Mouse (Mus musculus): ENCODE data around the gene Rsf1. TPM values are rescaled to one million over a fixed set of nuclear protein-coding genes. Genes with fewer than 3 reads are reported as not detected.

Gene Rsf1
- polyA plus RNA-seq, 1 experiment from 2014 or later, result 19.5 TPM

DNA sequence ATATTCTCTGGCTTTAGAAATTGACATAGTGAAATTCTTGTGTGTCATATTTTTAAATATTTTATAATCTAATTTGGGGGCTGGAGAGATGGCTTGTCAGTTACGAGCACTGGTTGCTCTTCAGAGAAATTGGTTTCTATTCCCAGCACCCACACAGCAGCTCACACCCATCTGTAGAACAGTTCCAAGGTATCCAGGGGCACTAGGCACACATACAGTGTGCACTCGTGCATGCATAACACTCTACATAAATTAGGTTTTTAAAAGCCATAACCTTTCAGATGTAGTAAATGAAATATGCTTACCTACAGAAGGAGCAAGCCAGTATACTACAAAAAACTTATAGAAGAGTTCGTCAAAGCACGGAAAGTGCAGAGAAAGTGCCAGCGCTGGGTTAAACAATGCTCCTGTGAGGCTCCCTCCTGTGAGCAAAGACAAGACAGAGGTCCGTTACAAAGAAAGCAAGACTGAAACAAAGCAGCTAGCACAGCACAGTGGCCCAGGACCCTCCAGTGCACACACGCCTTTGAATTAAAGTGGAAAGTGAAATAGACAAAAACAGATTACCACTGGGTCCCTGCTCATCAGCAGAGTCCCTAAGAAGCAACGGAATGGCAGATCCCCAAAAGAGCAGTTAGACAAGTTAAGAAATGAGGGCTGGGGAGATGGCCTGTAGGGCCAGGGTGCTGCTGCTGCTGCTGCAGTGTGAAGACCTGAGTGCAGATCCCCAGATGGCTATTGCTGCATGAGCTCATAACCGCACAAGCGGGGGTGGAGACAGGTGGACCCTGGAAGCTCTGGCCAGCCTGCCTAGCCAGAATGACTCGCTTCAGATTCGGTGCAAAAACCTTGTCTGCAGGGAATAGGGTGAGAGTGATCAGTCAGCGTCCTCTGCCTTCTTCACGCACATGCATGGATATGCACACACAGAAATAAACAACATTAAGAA lies 149.3 kb downstream of the Rsf1 start:
- Histone ChIP-seq H3K27me3 (replicated peaks) (no peaks in the 10 kb centered on the region), H3K4me1 (no peaks in the 10 kb centered on the region), H3K9ac (no peak overlapping the region), H3K4me2 (no peak overlapping the region), H3K4me3 (replicated peaks) (no peak overlapping the region), H3K27ac (no peak overlapping the region), H3K9me3 (no peaks in the 10 kb centered on the region), H3K36me3 (no peaks in the 10 kb centered on the region; the same call in 1 of the 2 replicates)
- 74% methylated on average over 14 of the region's 14 CpGs for WGBS
- no peak for ATAC-seq (ENCODE audit: insufficient read depth, low FRiP score, low read depth)

DNA sequence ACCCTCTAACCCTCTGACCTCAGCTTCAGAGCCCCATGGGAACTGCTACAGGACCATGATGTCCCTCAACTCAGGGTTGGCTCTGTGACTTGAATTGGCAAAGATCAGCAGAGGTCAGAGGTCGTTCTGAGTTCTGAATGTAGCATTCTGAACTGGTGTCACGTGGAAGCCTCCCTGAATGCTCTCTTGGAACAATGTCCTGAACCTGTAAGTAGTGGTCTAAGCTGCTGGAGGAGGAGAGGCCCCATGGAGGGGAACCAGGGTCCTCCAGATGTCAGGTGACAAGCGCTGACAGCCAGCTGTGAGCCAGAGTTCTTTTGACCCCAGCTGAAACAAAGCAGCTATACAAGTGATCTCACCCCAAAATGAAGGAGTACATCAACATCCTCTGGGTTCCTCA lies 150.7 kb downstream of the Rsf1 start:
- ATAC-seq (ENCODE audit: insufficient read depth, low FRiP score, low read depth), result no peak
- 76% methylated on average over 3 of the region's 3 CpGs for WGBS
- Histone ChIP-seq H3K9ac (no peak overlapping the region), H3K27me3 (replicated peaks) (no peaks in the 10 kb centered on the region), H3K4me3 (replicated peaks) (no peak overlapping the region), H3K4me2 (no peak overlapping the region), H3K9me3 (no peaks in the 10 kb centered on the region), H3K4me1 (no peaks in the 10 kb centered on the region), H3K27ac (no peak overlapping the region), H3K36me3 (no peaks in the 10 kb centered on the region; the same call in 1 of the 2 replicates)

DNA sequence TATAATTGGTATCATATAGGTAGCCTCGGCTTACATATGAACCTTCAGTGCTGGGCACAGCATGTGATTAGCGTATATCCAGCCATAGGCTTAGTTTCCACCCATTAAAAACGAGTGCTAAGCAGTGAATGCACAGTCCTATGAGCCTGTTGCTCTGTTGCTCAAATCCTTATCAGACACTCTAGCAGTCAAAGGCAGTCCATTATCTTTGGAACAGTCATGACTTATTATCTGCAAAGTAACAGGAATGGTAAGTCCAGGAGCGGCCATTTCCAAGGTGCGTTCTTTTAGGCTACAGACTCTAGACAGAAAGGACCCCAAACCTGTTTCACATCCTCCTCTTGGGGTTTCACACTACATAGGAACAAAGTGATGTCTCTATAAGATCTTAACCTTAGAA lies 153.9 kb downstream of the Rsf1 start:
- ATAC-seq (ENCODE audit: insufficient read depth, low FRiP score, low read depth), result no peak
- Histone ChIP-seq H3K4me1 (no peaks in the 10 kb centered on the region), H3K36me3 (no peaks in the 10 kb centered on the region), H3K27me3 (replicated peaks) (no peaks in the 10 kb centered on the region), H3K4me3 (replicated peaks) (no peak overlapping the region), H3K27ac (no peak overlapping the region), H3K9ac (no peak overlapping the region), H3K9me3 (no peaks in the 10 kb centered on the region), H3K4me2 (no peak overlapping the region)
- WGBS, result 78% methylated on average over 5 of the region's 5 CpGs

DNA sequence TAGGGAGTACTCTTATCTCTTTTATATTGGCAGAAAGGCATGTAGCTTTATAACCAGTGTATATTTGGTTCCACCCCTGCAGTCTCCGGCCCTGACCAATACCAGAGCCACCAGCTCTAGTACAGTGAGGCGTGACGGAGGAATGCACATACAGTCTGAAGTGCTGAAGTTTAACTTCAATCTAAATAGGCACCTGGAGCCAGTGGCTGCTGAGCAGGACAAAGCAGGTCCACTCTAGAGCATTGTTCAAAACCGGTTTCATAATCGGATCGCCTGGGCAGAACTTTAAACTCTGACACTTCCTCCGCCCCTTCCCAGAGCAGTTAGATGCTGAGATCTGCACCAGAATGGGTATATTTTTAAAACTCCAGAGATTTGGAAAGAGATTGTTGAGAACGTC lies 155.3 kb downstream of the Rsf1 start:
- H3K9ac ChIP-seq, result no peak overlapping the region
- H3K4me1 ChIP-seq, result no peaks in the 10 kb centered on the region
- H3K27me3 ChIP-seq (replicated peaks), result no peaks in the 10 kb centered on the region
- no peak overlapping the region for H3K4me2 ChIP-seq
- no peak for ATAC-seq (ENCODE audit: insufficient read depth, low FRiP score, low read depth)
- H3K9me3 ChIP-seq, result no peaks in the 10 kb centered on the region
- no peak overlapping the region for H3K4me3 ChIP-seq (replicated peaks)
- WGBS, result 78% methylated on average over 8 of the region's 8 CpGs
- H3K27ac ChIP-seq, result no peak overlapping the region
- no peaks in the 10 kb centered on the region for H3K36me3 ChIP-seq

DNA sequence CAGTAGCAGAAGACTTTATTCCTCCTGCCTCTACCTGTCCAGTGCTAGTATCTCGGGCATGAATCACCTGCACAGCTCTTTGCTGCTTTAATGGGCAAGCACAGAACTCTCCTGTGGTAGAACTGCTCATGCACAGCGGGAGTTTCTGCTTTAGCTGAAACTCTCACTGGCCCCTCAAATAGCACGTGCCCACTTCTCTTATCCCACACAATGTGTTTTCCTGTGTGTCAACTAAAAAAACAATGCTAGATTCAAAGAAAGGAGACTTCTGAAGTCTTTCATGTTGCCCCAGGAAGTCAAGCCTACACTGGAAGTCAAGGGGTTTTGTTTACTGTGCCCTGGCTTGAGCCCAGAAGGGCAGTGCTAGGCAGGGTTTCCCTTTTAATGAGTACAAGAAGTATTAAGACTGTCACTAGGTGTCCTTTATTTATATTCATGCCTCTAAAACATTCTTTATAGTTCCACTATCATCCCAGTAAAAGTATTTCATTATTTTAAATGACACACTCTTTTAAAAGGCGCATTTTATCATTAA lies 156.3 kb downstream of the Rsf1 start:
- Histone ChIP-seq H3K27ac (no peak overlapping the region), H3K4me1 (no peaks in the 10 kb centered on the region), H3K4me2 (0 out of 2 replicates have a peak overlapping the region, but pooled peaks have one; percentile 11), H3K4me3 (replicated peaks) (no peak overlapping the region), H3K27me3 (replicated peaks) (no peaks in the 10 kb centered on the region), H3K36me3 (no peaks in the 10 kb centered on the region), H3K9ac (no peak overlapping the region), H3K9me3 (no peaks in the 10 kb centered on the region)
- ATAC-seq (ENCODE audit: insufficient read depth, low FRiP score, low read depth), result no peak
- 55% methylated on average over 4 of the region's 4 CpGs for WGBS

DNA sequence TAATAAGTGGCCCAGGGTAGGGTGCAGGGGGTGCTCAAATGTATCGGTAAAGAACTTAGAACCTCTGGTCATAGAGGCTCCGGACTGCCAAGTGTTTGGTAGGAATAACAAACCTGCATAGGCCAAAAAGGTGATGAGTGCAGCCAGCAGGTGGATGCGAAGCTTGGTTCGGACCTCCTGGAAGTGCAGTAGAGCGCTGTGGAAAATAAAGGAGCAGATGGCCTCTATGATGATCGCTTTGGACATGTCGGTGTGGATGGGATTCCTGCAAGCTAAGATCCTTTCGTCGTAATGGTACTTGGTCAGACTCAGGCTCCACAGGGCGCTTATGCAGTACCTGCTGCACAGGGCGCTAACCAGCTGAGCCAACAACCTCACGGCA lies 157.6 kb downstream of the Rsf1 start:
- H3K4me1 ChIP-seq, result no peaks in the 10 kb centered on the region
- H3K9ac ChIP-seq, result peak overlapping the region; percentile 43
- ATAC-seq (ENCODE audit: insufficient read depth, low FRiP score, low read depth), result peak; percentile 1; the same call in 1 of the 2 replicates
- peak overlapping the region; percentile 84 for H3K4me2 ChIP-seq
- H3K4me3 ChIP-seq (replicated peaks), result peak overlapping the region; percentile 67
- no peaks in the 10 kb centered on the region for H3K9me3 ChIP-seq
- no peaks in the 10 kb centered on the region for H3K27me3 ChIP-seq (replicated peaks)
- 6% methylated on average over 12 of the region's 12 CpGs for WGBS
- no peaks in the 10 kb centered on the region for H3K36me3 ChIP-seq
- H3K27ac ChIP-seq, result no peak overlapping the region

DNA sequence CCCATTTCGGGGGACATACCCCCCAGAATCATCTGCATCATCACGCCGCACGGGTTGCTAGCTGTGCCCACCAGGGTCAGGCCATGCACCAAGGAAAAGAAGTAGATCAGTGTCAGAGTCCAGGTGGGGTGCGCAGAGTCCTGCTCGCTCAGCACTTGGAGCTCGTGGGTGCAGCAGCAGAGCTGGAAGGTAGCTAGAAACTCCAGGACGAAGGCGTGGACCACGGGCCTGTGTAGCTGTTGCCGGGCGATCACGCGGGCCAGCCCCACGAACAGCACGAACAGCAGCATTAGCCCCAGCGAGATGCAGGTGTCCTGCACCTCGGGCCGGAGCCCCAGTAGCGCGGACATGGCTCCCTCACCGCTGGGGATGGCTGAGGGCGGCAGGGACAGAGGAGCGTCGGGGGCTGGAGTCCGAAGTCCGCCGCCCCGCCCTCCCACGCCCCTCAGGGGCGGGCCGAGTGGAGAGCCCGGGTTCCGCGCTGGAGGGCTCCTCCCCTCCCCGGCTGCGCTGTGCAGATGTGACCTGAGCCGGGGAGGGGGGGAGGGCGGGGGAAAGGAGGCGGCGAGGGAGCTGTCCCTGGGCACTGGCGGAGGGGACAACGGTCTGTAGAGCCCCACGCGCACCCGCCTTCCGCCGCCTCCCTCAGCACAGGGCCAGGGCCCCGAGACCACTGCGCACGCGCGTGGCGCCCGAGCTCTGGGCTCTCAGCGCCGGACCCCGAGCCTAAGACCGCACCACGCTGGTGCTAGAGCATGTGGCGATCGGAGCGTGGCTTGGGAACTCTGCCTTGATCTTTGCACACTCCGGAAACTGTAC lies 158.2 kb downstream of the Rsf1 start, which contains the start of gene Aqp11:
Gene Aqp11 (minus strand): TSS at position 652 of the 819 bp plus-strand sequence.
- Histone ChIP-seq H3K4me2 (peak within 1 kb of the TSS; percentile 84), H3K4me3 (replicated peaks) (peak within 1 kb of the TSS; percentile 67), H3K4me1 (no peaks in the 10 kb centered on the region), H3K9ac (peak within 1 kb of the TSS; percentile 43), H3K9me3 (no peaks in the 10 kb centered on the region), H3K27me3 (replicated peaks) (no peaks in the 10 kb centered on the region), H3K27ac (peak within 1 kb of the TSS; percentile 18; the same call in 1 of the 2 replicates), H3K36me3 (no peaks in the 10 kb centered on the region)
- under 1% methylated on average over 56 of the region's 64 CpGs for WGBS
- ATAC-seq (ENCODE audit: insufficient read depth, low FRiP score, low read depth), result peak; percentile 96

DNA sequence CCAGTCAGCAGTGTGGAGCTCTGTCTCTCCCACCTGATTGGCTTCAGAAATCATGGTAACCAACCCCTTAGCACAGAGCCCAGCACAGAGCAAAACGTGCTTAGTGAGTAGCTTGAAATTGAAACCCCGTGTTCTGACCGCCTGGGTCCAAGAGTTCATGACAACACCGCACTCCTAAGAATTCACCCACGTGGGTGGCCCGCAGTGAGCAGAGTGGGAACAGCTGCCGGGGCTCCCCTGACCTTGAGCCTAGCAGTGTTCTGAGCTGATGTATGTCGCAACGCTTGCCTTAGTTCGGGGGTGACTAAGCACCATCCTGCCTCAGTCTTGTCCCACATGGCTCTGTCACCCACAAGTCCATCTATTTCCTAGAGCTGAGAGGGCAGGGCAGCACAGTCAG lies 161.3 kb downstream of the Rsf1 start:
- no peaks in the 10 kb centered on the region for H3K9me3 ChIP-seq
- no peak overlapping the region for H3K4me3 ChIP-seq (replicated peaks)
- no peaks in the 10 kb centered on the region for H3K27me3 ChIP-seq (replicated peaks)
- no peaks in the 10 kb centered on the region for H3K36me3 ChIP-seq
- H3K4me2 ChIP-seq, result no peak overlapping the region
- no peak overlapping the region for H3K27ac ChIP-seq
- H3K9ac ChIP-seq, result no peak overlapping the region
- no peaks in the 10 kb centered on the region for H3K4me1 ChIP-seq
- 50% methylated on average over 10 of the region's 10 CpGs for WGBS
- no peak; the same call in 1 of the 2 replicates for ATAC-seq (ENCODE audit: insufficient read depth, low FRiP score, low read depth)

DNA sequence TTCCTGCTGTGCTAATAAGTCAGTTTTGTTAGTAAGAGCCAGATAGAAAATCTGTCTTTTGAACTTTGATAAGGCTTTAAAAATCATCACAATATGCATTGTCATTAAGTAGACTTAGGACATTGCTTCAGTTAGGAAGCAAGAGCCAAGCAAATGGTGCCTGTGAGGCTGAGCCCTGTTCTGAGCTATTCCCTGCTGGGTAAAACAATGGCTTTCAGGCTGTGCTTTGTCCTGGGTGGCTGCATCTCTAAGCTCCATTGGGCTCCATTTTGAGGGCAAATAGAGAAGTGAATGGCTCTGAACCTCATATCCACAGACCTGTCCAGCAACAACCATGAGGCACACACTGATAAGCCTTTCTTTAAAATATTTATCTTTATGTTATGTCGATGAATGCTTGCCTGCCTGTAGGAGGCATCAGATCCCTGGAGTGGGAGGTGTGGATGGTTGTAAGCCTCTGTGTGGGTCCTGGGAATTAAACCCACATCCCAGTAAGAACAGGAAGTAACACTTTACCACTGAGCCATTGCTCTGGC lies 162.1 kb downstream of the Rsf1 start:
- WGBS, result 30% methylated on average over 1 of the region's 1 CpGs
- H3K4me2 ChIP-seq, result no peak overlapping the region
- no peak overlapping the region for H3K4me3 ChIP-seq (replicated peaks)
- no peaks in the 10 kb centered on the region for H3K36me3 ChIP-seq
- H3K4me1 ChIP-seq, result no peaks in the 10 kb centered on the region
- no peaks in the 10 kb centered on the region for H3K27me3 ChIP-seq (replicated peaks)
- no peak for ATAC-seq (ENCODE audit: insufficient read depth, low FRiP score, low read depth)
- no peaks in the 10 kb centered on the region for H3K9me3 ChIP-seq
- no peak overlapping the region for H3K27ac ChIP-seq
- H3K9ac ChIP-seq, result no peak overlapping the region

Data from stomach, embryonic 15.5 days (tissue).